21 mouse cellular contexts compared by ENCODE assay signal in genomic region chr4:107684130-107684529, GRCm38 (mm10). TPM values are rescaled to one million over a fixed set of nuclear protein-coding genes. Genes with fewer than 3 reads are reported as not detected.
DNase-seq lines count a peak whose midpoint lies in the region; ATAC-seq and TF ChIP-seq lines count a peak whose summit lies in the region.
"Had no signal": no experiment of that assay in that cellular context is flagged by ENCODE, and none has a peak within 500 bp of the region (broad histone marks: within the 10 kb centered on the region; RNA-seq: fewer than 3 reads in every experiment).

Gene Dmrtb1 (minus strand): TSS chr4:107684230.

- H3K9ac ChIP-seq in ES-E14 (ENCODE audit: insufficient read depth, low read depth, low read length, poor library complexity, severe bottlenecking): peak within 1 kb of the TSS; percentile 33
- H3K9ac ChIP-seq in forebrain, postnatal 0 days: no peak within 1 kb of the TSS
- no peak within 1 kb of the TSS for H3K9ac ChIP-seq in midbrain, embryonic 11.5 days (ENCODE audit: low read length)
- H3K9ac ChIP-seq: embryonic facial prominence, embryonic 12.5 days; limb, embryonic 15.5 days had no signal

- H3K4me1 ChIP-seq in E14TG2a.4 (replicated peaks; ENCODE audit: low read depth, low read length) (peaks cover 47% of the 10 kb centered on the region), ES-E14 (ENCODE audit: control insufficient read depth in 2 of 2, insufficient read depth in 2 of 2, low read length in 2 of 2, poor library complexity in 1 of 2) (peaks cover 0 to 13% of the 10 kb centered on the region in 2 experiments; a peak in 3 of 4 replicates)
- 0 out of 2 replicates have a peak, but pooled peaks cover 6% of the 10 kb centered on the region for H3K4me1 ChIP-seq in forebrain, postnatal 0 days (ENCODE audit: insufficient read depth)
- H3K4me1 ChIP-seq in midbrain, embryonic 11.5 days (ENCODE audit: control insufficient read depth, insufficient read depth, low read length): peaks cover 30% of the 10 kb centered on the region
- H3K4me1 ChIP-seq: embryonic facial prominence, embryonic 12.5 days had no signal

- ATAC-seq in forebrain, postnatal 0 days: no peak
- no peak for ATAC-seq in midbrain, embryonic 11.5 days (ENCODE audit: low FRiP score)

- H3K4me3 ChIP-seq in E14TG2a.4 (replicated peaks; ENCODE audit: low read length) (peak within 1 kb of the TSS; percentile 77), ES-E14 (ENCODE audit: insufficient read depth in 1 of 2, low read depth in 1 of 2, low read length in 2 of 2, poor library complexity in 1 of 2, severe bottlenecking in 1 of 2) (peak within 1 kb of the TSS; percentile 55 to 60)
- no peak within 1 kb of the TSS for H3K4me3 ChIP-seq in forebrain, postnatal 0 days (ENCODE audit: low read depth, low read length)
- H3K4me3 ChIP-seq in midbrain, embryonic 11.5 days (ENCODE audit: low read depth, low read length): no peak within 1 kb of the TSS
- H3K4me3 ChIP-seq: embryonic facial prominence, embryonic 12.5 days; limb, embryonic 15.5 days had no signal

- TF ChIP-seq CTCF in E14TG2a.4 (conservative IDR thresholded peaks at IDR 0.05; ENCODE audit: low read length): no peak
- TF ChIP-seq CTCF in forebrain, postnatal 0 days (IDR thresholded peaks at IDR 0.05; ENCODE audit: low read depth): no peak

- no peak within 1 kb of the TSS for H3K4me2 ChIP-seq in forebrain, postnatal 0 days (ENCODE audit: low read depth)
- H3K4me2 ChIP-seq in midbrain, embryonic 11.5 days: no peak within 1 kb of the TSS
- H3K4me2 ChIP-seq: embryonic facial prominence, embryonic 12.5 days; limb, embryonic 15.5 days had no signal

- no peak for DNase-seq in ES-E14 (ENCODE audit: low read depth, low spot score)
- no peak for DNase-seq in forebrain, postnatal 0 days
- no peak for DNase-seq in midbrain, embryonic 11.5 days (ENCODE audit: low spot score, missing footprints)
- DNase-seq in heart, adult 8-10 months (ENCODE audit: low spot score): no peak
- no peak for DNase-seq in lung, postnatal 25 days (ENCODE audit: low spot score)
- DNase-seq in heart, adult 9 months (ENCODE audit: low spot score in 2 of 2): no peak
- no peak for DNase-seq in layer of hippocampus, adult 9-10 months (ENCODE audit: low spot score)
- DNase-seq: cerebellum, adult 11 months; kidney, adult 2 months; kidney, postnatal 25 days; layer of hippocampus, adult 9-11 months; lung, postnatal 14 days had no signal

- H3K9me3 ChIP-seq in E14TG2a.4 (ENCODE audit: low read length) (no peaks in the 10 kb centered on the region), ES-E14 (ENCODE audit: control insufficient read depth, insufficient read depth, low read depth, low read length) (no peaks in the 10 kb centered on the region)
- no peaks in the 10 kb centered on the region for H3K9me3 ChIP-seq in forebrain, postnatal 0 days (ENCODE audit: low read length)
- H3K9me3 ChIP-seq in midbrain, embryonic 11.5 days (ENCODE audit: control insufficient read depth, low read length): no peaks in the 10 kb centered on the region
- H3K9me3 ChIP-seq: embryonic facial prominence, embryonic 12.5 days; limb, embryonic 15.5 days had no signal

- no peak within 1 kb of the TSS for H3K27ac ChIP-seq in ES-E14 (ENCODE audit: insufficient read depth, low read depth, low read length, poor library complexity, severe bottlenecking)
- no peak within 1 kb of the TSS for H3K27ac ChIP-seq in forebrain, postnatal 0 days (ENCODE audit: low read depth, low read length)
- H3K27ac ChIP-seq in midbrain, embryonic 11.5 days (ENCODE audit: low read depth, low read length): no peak within 1 kb of the TSS
- H3K27ac ChIP-seq: embryonic facial prominence, embryonic 12.5 days; limb, embryonic 15.5 days; stomach, postnatal 0 days had no signal

- in situ Hi-C loops in ES-E14 (cut with MboI; ENCODE audit: low sequenced_read_pairs in 2 of 2, unreplicated experiment in 2 of 2): no loop called here

- 93% methylated on average over 14 of the region's 14 CpGs for WGBS in forebrain, postnatal 0 days
- 94% methylated on average over 14 of the region's 14 CpGs for WGBS in midbrain, embryonic 11.5 days

- H3K36me3 ChIP-seq in E14TG2a.4 (ENCODE audit: insufficient read depth, low read length) (no peaks in the 10 kb centered on the region), ES-E14 (ENCODE audit: control insufficient read depth, insufficient read depth, low read length, poor library complexity, severe bottlenecking) (no peaks in the 10 kb centered on the region)
- H3K36me3 ChIP-seq in forebrain, postnatal 0 days (ENCODE audit: insufficient read depth): no peaks in the 10 kb centered on the region
- H3K36me3 ChIP-seq in midbrain, embryonic 11.5 days (ENCODE audit: control insufficient read depth, insufficient read depth, low read length): no peaks in the 10 kb centered on the region; the same call in 1 of the 2 replicates
- H3K36me3 ChIP-seq: embryonic facial prominence, embryonic 12.5 days; limb, embryonic 15.5 days had no signal

- H3K27me3 ChIP-seq in E14TG2a.4 (ENCODE audit: insufficient read depth, low read length): peaks cover 79% of the 10 kb centered on the region
- H3K27me3 ChIP-seq in forebrain, postnatal 0 days (ENCODE audit: insufficient read depth, low read length): no peaks in the 10 kb centered on the region
- peaks cover 12% of the 10 kb centered on the region for H3K27me3 ChIP-seq in midbrain, embryonic 11.5 days (ENCODE audit: control insufficient read depth, insufficient read depth, low read length)

TF ChIP-seq in ES-E14, 5 proteins besides CTCF, POLR2A, EP300 and RAD21:
- no peak for TF ChIP-seq CHD2 (IDR thresholded peaks at IDR 0.05; ENCODE audit: low read depth, low read length)
- no peak for TF ChIP-seq HCFC1 (IDR thresholded peaks at IDR 0.05; ENCODE audit: borderline replicate concordance, insufficient read depth, low read length)
- TF ChIP-seq ZC3H11A (IDR thresholded peaks at IDR 0.05; ENCODE audit: borderline replicate concordance, low read depth, low read length): no peak
- 0 out of 2 replicates have a peak, but pooled peaks have one; percentile 64 for TF ChIP-seq ZNF384 (IDR thresholded peaks at IDR 0.05; ENCODE audit: low read depth, low read length)
- no peak for TF ChIP-seq MAFK (IDR thresholded peaks at IDR 0.05; ENCODE audit: insufficient read depth, low read depth, low read length)
TF ChIP-seq in ES-E14: peak in this region for 1.

RNA-seq across cellular contexts. Expression of gene Dmrtb1, which starts in this region (rescaled TPM):
- total RNA-seq in ES-E14 (2012; rRNA removed): 1.7 and 2.2 TPM in 2 replicates
- 9.6 and 14.0 TPM in 2 replicates for total RNA-seq in forebrain, postnatal 0 days (2014; rRNA removed)
- polyA plus RNA-seq in forebrain, postnatal 0 days (2015; fragmentation: Nextera tagmentation; extraction: Ambion mirVana): 13.6 and 21.7 TPM in 2 replicates
- polyA plus RNA-seq in midbrain, embryonic 11.5 days (2014; fragmentation: Nextera tagmentation; extraction: Ambion mirVana): 11.6 and 12.8 TPM in 2 replicates
- total RNA-seq in heart, adult 8-10 months (2022): not detected
- total RNA-seq: adrenal gland, adult 18-20 months; hematopoietic stem cell, adult 5-6 weeks; MEL had no signal
- polyA plus RNA-seq: heart, embryonic 14.5 days; liver, embryonic 16.5 days; stomach, postnatal 0 days had no signal

Comparison
In these comparisons a context has a peak if more than half of its experiments do, and no peak if none do; other contexts are left out.
1. H3K4me3 ChIP-seq: peak in E14TG2a.4 (single experiment) and ES-E14 (2 of 2); none in forebrain, postnatal 0 days (single experiment) and midbrain, embryonic 11.5 days (single experiment).